Mouse (Mus musculus) myocyte (in vitro differentiated cells): ENCODE measurements around the gene Kcne1. TPM values are rescaled to one million over a fixed set of nuclear protein-coding genes. Genes with fewer than 3 reads are reported as not detected.

Experiments used
- H3K27me3 ChIP-seq: one replicate; pipeline ENCODE4 v1.6.1; 2011; ENCODE audit not compliant: control insufficient read depth, insufficient read depth, insufficient read length
- H3K36me3 ChIP-seq: one replicate; pipeline ENCODE4 v1.6.1; 2011; ENCODE audit not compliant: control insufficient read depth, insufficient read depth
- H3K4me2 ChIP-seq: one replicate; pipeline ENCODE4 v1.6.1; 2011; ENCODE audit warnings: low read depth, control low read depth
- H3K4me3 ChIP-seq: one replicate; pipeline ENCODE4 v1.5.1; 2011; ENCODE audit warnings: mild to moderate bottlenecking, control low read depth, moderate library complexity
- H3K79me2 ChIP-seq: one replicate; pipeline ENCODE4 v1.6.1; 2011; ENCODE audit not compliant: control insufficient read depth, insufficient read depth
- H3ac ChIP-seq: one replicate; pipeline ENCODE4 v1.6.1; 2011; ENCODE audit not compliant: control insufficient read depth, insufficient read length
- MYOG ChIP-seq, 3 experiments: IDR thresholded peaks; one replicate each; pipeline ENCODE4 v1.6.1; 2011; ENCODE audit warnings: control low read depth in 2 of 3, low read depth in 2 of 3, mild to moderate bottlenecking in 2 of 3; ENCODE audit not compliant: insufficient read length in 2 of 3, control insufficient read depth in 1 of 3, insufficient read depth in 1 of 3
- POLR2A ChIP-seq: IDR thresholded peaks from one replicate; pipeline ENCODE4 v1.6.1; 2011; ENCODE audit warnings: low read depth, mild to moderate bottlenecking, control low read depth, moderate library complexity; ENCODE audit not compliant: insufficient read length
- polyA plus RNA-seq: library from polyadenylated mRNA; unstranded; fragments of >200 nt; fragmentation: generic; extraction: Trizol; gene quantifications from one replicate; pipeline ENCODE4 v1.2.1, GENCODE M21; 2012; ENCODE audit warnings: missing spikeins

The Kcne1 gene
- polyA plus RNA-seq, 1 experiment = not detected

DNA sequence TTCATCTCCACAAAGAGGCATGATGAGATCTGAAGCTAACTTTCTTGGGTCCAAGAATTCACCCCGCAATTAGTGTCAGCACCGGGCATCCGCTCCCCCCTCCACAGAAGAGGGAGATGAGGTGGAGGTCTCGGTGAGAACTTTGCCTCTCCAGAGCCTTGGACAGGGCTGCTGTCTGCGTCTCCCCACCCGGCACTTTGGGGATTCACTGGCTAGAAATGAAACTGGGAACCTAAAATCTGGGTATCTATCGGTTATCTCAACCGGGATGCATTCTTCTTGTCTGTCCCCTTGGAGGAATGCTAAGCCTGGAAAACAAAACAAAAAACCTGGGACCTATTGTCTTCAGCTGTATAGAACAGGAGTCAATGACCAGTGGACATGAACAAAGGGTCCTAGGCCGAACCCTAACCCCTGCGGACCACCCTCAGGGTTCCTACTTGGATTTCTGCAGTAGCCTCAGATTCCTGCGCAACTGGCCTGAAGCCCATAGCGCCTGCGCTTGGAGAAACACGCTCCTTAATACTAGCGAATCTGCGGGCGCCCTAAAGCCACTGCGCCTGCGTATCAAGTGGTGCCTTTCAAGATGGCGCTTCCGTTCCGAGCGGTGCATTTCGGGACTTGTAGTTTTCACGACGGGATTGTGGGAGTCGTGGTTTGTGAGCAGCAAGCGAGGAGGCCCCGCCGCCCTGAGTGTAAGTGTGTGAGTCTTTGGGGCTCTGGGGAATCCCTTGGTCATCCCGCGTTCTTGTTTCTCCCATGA lies 58.4 kb downstream of the Kcne1 start, which contains the start of gene Smim11:
Gene Smim11, plus strand, starts transcription at position 638 of the 763 bp plus-strand sequence.
- TF ChIP-seq POLR2A = peak; percentile 69
- no peak for TF ChIP-seq MYOG (IDR thresholded peaks at IDR 0.05; ENCODE audit: control insufficient read depth in 1 of 3, insufficient read depth in 1 of 3, insufficient read length in 2 of 3, low read depth in 2 of 3)
- peaks cover 7% of the 10 kb centered on the region for H3K27me3 ChIP-seq
- H3K4me2 ChIP-seq = peak within 1 kb of the TSS; percentile 98
- no peaks in the 10 kb centered on the region for H3K79me2 ChIP-seq
- H3K36me3 ChIP-seq = no peaks in the 10 kb centered on the region
- peak within 1 kb of the TSS; percentile 14 for H3ac ChIP-seq
- H3K4me3 ChIP-seq = peak within 1 kb of the TSS; percentile 88

Other genes with a start within 250 kb of the Kcne1 start
- gene Kcne2, start 67.1 kb downstream of the Kcne1 start, polyA plus RNA-seq = not detected
- 99.4 TPM for gene Smim11, start 58.2 kb downstream of the Kcne1 start, polyA plus RNA-seq
- gene Fam243, start 38.0 kb downstream of the Kcne1 start, polyA plus RNA-seq = not detected
- gene Rcan1, start 111.4 kb upstream of the Kcne1 start, polyA plus RNA-seq = 20.2 TPM
- gene Clic6, start 126.3 kb upstream of the Kcne1 start, polyA plus RNA-seq = not detected